Mouse (Mus musculus): ENCODE measurements around the gene Rhobtb1. TPM values are rescaled to one million over a fixed set of nuclear protein-coding genes. Genes with fewer than 3 reads are reported as not detected.

Rhobtb1 gene
- polyA plus RNA-seq (2015; fragmentation: Nextera tagmentation; extraction: Ambion mirVana), result 28.1 and 33.2 TPM in 2 replicates

GRCm38 (mm10) chr10:69151045-69151444 lies at the start of gene Rhobtb1:
Gene Rhobtb1 (plus strand): TSS chr10:69151434.
- Histone ChIP-seq H3K4me2 (ENCODE audit: low read depth, low read length) (peak within 1 kb of the TSS; percentile 32), H3K4me1 (ENCODE audit: control insufficient read depth, insufficient read depth, low read length) (0 out of 2 replicates have a peak, but pooled peaks cover 2% of the 10 kb centered on the region), H3K9ac (ENCODE audit: low read length) (peak within 1 kb of the TSS; percentile 46), H3K9me3 (replicated peaks; ENCODE audit: control insufficient read depth, low read length) (no peaks in the 10 kb centered on the region), H3K27ac (ENCODE audit: low read length) (no peak within 1 kb of the TSS), H3K4me3 (replicated peaks; ENCODE audit: low read length) (peak within 1 kb of the TSS; percentile 29), H3K27me3 (ENCODE audit: control insufficient read depth, insufficient read depth, low read length) (no peaks in the 10 kb centered on the region), H3K36me3 (ENCODE audit: control insufficient read depth, insufficient read depth, low read length) (no peaks in the 10 kb centered on the region)
- WGBS, result 45% methylated on average over 20 of the region's 20 CpGs
- peak; percentile 84 for ATAC-seq (ENCODE audit: insufficient read depth, low FRiP score)

GRCm38 (mm10) chr10:69101988-69102387 lies 49.2 kb upstream of the Rhobtb1 start:
- no peak for ATAC-seq (ENCODE audit: insufficient read depth, low FRiP score)
- no peaks in the 10 kb centered on the region for H3K27me3 ChIP-seq (ENCODE audit: control insufficient read depth, insufficient read depth, low read length)
- no peak overlapping the region for H3K9ac ChIP-seq (ENCODE audit: low read length)
- WGBS, result 73% methylated on average over 4 of the region's 4 CpGs
- no peak overlapping the region for H3K4me2 ChIP-seq (ENCODE audit: low read depth, low read length)
- H3K4me3 ChIP-seq (replicated peaks; ENCODE audit: low read length), result no peak overlapping the region
- H3K27ac ChIP-seq (ENCODE audit: low read length), result no peak overlapping the region
- H3K36me3 ChIP-seq (ENCODE audit: control insufficient read depth, insufficient read depth, low read length), result no peaks in the 10 kb centered on the region
- H3K4me1 ChIP-seq (ENCODE audit: control insufficient read depth, insufficient read depth, low read length), result peaks cover 11% of the 10 kb centered on the region; the same call in 1 of the 2 replicates
- no peaks in the 10 kb centered on the region for H3K9me3 ChIP-seq (replicated peaks; ENCODE audit: control insufficient read depth, low read length)

GRCm38 (mm10) chr10:69104143-69104882 lies 46.9 kb upstream of the Rhobtb1 start:
- peak overlapping the region; percentile 85 for H3K27ac ChIP-seq (ENCODE audit: low read length)
- H3K4me3 ChIP-seq (replicated peaks; ENCODE audit: low read length), result no peak overlapping the region
- no peak overlapping the region for H3K9ac ChIP-seq (ENCODE audit: low read length)
- H3K36me3 ChIP-seq (ENCODE audit: control insufficient read depth, insufficient read depth, low read length), result no peaks in the 10 kb centered on the region
- 59% methylated on average over 12 of the region's 12 CpGs for WGBS
- H3K9me3 ChIP-seq (replicated peaks; ENCODE audit: control insufficient read depth, low read length), result no peaks in the 10 kb centered on the region
- H3K4me1 ChIP-seq (ENCODE audit: control insufficient read depth, insufficient read depth, low read length), result peaks cover 11% of the 10 kb centered on the region; the same call in 1 of the 2 replicates
- no peaks in the 10 kb centered on the region for H3K27me3 ChIP-seq (ENCODE audit: control insufficient read depth, insufficient read depth, low read length)
- ATAC-seq (ENCODE audit: insufficient read depth, low FRiP score), result peak; percentile 91
- peak overlapping the region; percentile 0; the same call in 1 of the 2 replicates for H3K4me2 ChIP-seq (ENCODE audit: low read depth, low read length)

- Histone ChIP-seq H3K27me3 (ENCODE audit: control insufficient read depth, insufficient read depth, low read length) (no peaks in the 10 kb centered on the region), H3K9me3 (replicated peaks; ENCODE audit: control insufficient read depth, low read length) (no peaks in the 10 kb centered on the region), H3K4me2 (ENCODE audit: low read depth, low read length) (peak overlapping the region; percentile 0; the same call in 1 of the 2 replicates), H3K9ac (ENCODE audit: low read length) (no peak overlapping the region), H3K4me1 (ENCODE audit: control insufficient read depth, insufficient read depth, low read length) (peaks cover 11% of the 10 kb centered on the region; the same call in 1 of the 2 replicates), H3K36me3 (ENCODE audit: control insufficient read depth, insufficient read depth, low read length) (no peaks in the 10 kb centered on the region), H3K4me3 (replicated peaks; ENCODE audit: low read length) (no peak overlapping the region), H3K27ac (ENCODE audit: low read length) (peak overlapping the region; percentile 85)
- ATAC-seq (ENCODE audit: insufficient read depth, low FRiP score), result 0 out of 2 replicates have a peak, but pooled peaks have one; percentile 14
- 50% methylated on average over 9 of the region's 9 CpGs for WGBS
These were observed 46.4 kb upstream of the Rhobtb1 start for GRCm38 (mm10) chr10:69104883-69105225.

- Histone ChIP-seq H3K9ac (ENCODE audit: low read length) (no peak overlapping the region), H3K4me2 (ENCODE audit: low read depth, low read length) (no peak overlapping the region), H3K27me3 (ENCODE audit: control insufficient read depth, insufficient read depth, low read length) (no peaks in the 10 kb centered on the region), H3K4me3 (replicated peaks; ENCODE audit: low read length) (no peak overlapping the region), H3K4me1 (ENCODE audit: control insufficient read depth, insufficient read depth, low read length) (peaks cover 11% of the 10 kb centered on the region; the same call in 1 of the 2 replicates), H3K9me3 (replicated peaks; ENCODE audit: control insufficient read depth, low read length) (no peaks in the 10 kb centered on the region), H3K36me3 (ENCODE audit: control insufficient read depth, insufficient read depth, low read length) (no peaks in the 10 kb centered on the region), H3K27ac (ENCODE audit: low read length) (no peak overlapping the region)
- 32% methylated on average over 1 of the region's 1 CpGs for WGBS
- ATAC-seq (ENCODE audit: insufficient read depth, low FRiP score), result no peak
These were observed 44.4 kb upstream of the Rhobtb1 start for GRCm38 (mm10) chr10:69106796-69107195.

GRCm38 (mm10) chr10:69107253-69107652 lies 44.0 kb upstream of the Rhobtb1 start:
- Histone ChIP-seq H3K27ac (ENCODE audit: low read length) (peak overlapping the region; percentile 62), H3K36me3 (ENCODE audit: control insufficient read depth, insufficient read depth, low read length) (no peaks in the 10 kb centered on the region), H3K4me2 (ENCODE audit: low read depth, low read length) (no peak overlapping the region), H3K27me3 (ENCODE audit: control insufficient read depth, insufficient read depth, low read length) (no peaks in the 10 kb centered on the region), H3K9ac (ENCODE audit: low read length) (no peak overlapping the region), H3K4me1 (ENCODE audit: control insufficient read depth, insufficient read depth, low read length) (peaks cover 11% of the 10 kb centered on the region; the same call in 1 of the 2 replicates), H3K9me3 (replicated peaks; ENCODE audit: control insufficient read depth, low read length) (no peaks in the 10 kb centered on the region), H3K4me3 (replicated peaks; ENCODE audit: low read length) (no peak overlapping the region)
- ATAC-seq (ENCODE audit: insufficient read depth, low FRiP score), result peak; percentile 49; the same call in 1 of the 2 replicates
- 17% methylated on average over 8 of the region's 8 CpGs for WGBS

GRCm38 (mm10) chr10:69114384-69114783 lies 36.9 kb upstream of the Rhobtb1 start:
- Histone ChIP-seq H3K4me3 (replicated peaks; ENCODE audit: low read length) (no peak overlapping the region), H3K27me3 (ENCODE audit: control insufficient read depth, insufficient read depth, low read length) (no peaks in the 10 kb centered on the region), H3K9me3 (replicated peaks; ENCODE audit: control insufficient read depth, low read length) (no peaks in the 10 kb centered on the region), H3K4me2 (ENCODE audit: low read depth, low read length) (no peak overlapping the region), H3K36me3 (ENCODE audit: control insufficient read depth, insufficient read depth, low read length) (no peaks in the 10 kb centered on the region), H3K27ac (ENCODE audit: low read length) (no peak overlapping the region), H3K9ac (ENCODE audit: low read length) (no peak overlapping the region), H3K4me1 (ENCODE audit: control insufficient read depth, insufficient read depth, low read length) (no peaks in the 10 kb centered on the region)
- no peak for ATAC-seq (ENCODE audit: insufficient read depth, low FRiP score)

GRCm38 (mm10) chr10:69117996-69118395 lies 33.2 kb upstream of the Rhobtb1 start:
- Histone ChIP-seq H3K9me3 (replicated peaks; ENCODE audit: control insufficient read depth, low read length) (no peaks in the 10 kb centered on the region), H3K4me1 (ENCODE audit: control insufficient read depth, insufficient read depth, low read length) (no peaks in the 10 kb centered on the region), H3K9ac (ENCODE audit: low read length) (no peak overlapping the region), H3K4me3 (replicated peaks; ENCODE audit: low read length) (no peak overlapping the region), H3K36me3 (ENCODE audit: control insufficient read depth, insufficient read depth, low read length) (no peaks in the 10 kb centered on the region), H3K27ac (ENCODE audit: low read length) (no peak overlapping the region), H3K4me2 (ENCODE audit: low read depth, low read length) (no peak overlapping the region), H3K27me3 (ENCODE audit: control insufficient read depth, insufficient read depth, low read length) (no peaks in the 10 kb centered on the region)
- ATAC-seq (ENCODE audit: insufficient read depth, low FRiP score), result no peak

- no peaks in the 10 kb centered on the region for H3K9me3 ChIP-seq (replicated peaks; ENCODE audit: control insufficient read depth, low read length)
- ATAC-seq (ENCODE audit: insufficient read depth, low FRiP score), result no peak
- H3K9ac ChIP-seq (ENCODE audit: low read length), result no peak overlapping the region
- H3K4me3 ChIP-seq (replicated peaks; ENCODE audit: low read length), result no peak overlapping the region
- no peak overlapping the region for H3K27ac ChIP-seq (ENCODE audit: low read length)
- no peaks in the 10 kb centered on the region for H3K27me3 ChIP-seq (ENCODE audit: control insufficient read depth, insufficient read depth, low read length)
- no peaks in the 10 kb centered on the region for H3K36me3 ChIP-seq (ENCODE audit: control insufficient read depth, insufficient read depth, low read length)
- H3K4me1 ChIP-seq (ENCODE audit: control insufficient read depth, insufficient read depth, low read length), result no peaks in the 10 kb centered on the region
- no peak overlapping the region for H3K4me2 ChIP-seq (ENCODE audit: low read depth, low read length)
- 54% methylated on average over 3 of the region's 3 CpGs for WGBS
These were observed 32.3 kb upstream of the Rhobtb1 start for GRCm38 (mm10) chr10:69118893-69119292.

All from stomach, embryonic 16.5 days (tissue).